Mouse (Mus musculus) layer of hippocampus, adult 2 months (tissue): ENCODE results near the gene Psmb3. TPM values are rescaled to one million over a fixed set of nuclear protein-coding genes. Genes with fewer than 3 reads are reported as not detected.
A peak's percentile ranks its signal among the peaks of the same experiment; 100 is the strongest.

Experiments
- DNase-seq, 2 experiments: peaks; one replicate each; pipeline ENCODE4 v3.0.0; 2022; ENCODE audit warnings: low spot score in 2 of 2
- H3K27ac ChIP-seq: fragments of 200-600 bp; 2 replicates; pipeline ENCODE4 v1.8.1; 2022
- H3K4me3 ChIP-seq: fragments of 200-600 bp; 2 replicates; pipeline ENCODE4 v1.8.1; 2022; ENCODE audit warnings: mild to moderate bottlenecking
- CTCF ChIP-seq: fragments of 200-600 bp; conservative IDR thresholded peaks from 2 replicates; pipeline ENCODE4 v1.8.1; 2022; ENCODE audit warnings: antibody characterized with exemption, mild to moderate bottlenecking, moderate library complexity
- microRNA-seq, 2 experiments: library from miRNA; unstranded; fragments of <30 nt; microRNA quantifications; one replicate each; pipeline ENCODE4 v1.2.0; 2021
- total RNA-seq, 2 experiments: library from RNA; stranded (reverse); gene quantifications; 2 replicates each; pipeline ENCODE4 v1.2.3; 2021

Gene Psmb3
- total RNA-seq, 2 experiments from 2014 or later, result 128 to 133 TPM

DNA sequence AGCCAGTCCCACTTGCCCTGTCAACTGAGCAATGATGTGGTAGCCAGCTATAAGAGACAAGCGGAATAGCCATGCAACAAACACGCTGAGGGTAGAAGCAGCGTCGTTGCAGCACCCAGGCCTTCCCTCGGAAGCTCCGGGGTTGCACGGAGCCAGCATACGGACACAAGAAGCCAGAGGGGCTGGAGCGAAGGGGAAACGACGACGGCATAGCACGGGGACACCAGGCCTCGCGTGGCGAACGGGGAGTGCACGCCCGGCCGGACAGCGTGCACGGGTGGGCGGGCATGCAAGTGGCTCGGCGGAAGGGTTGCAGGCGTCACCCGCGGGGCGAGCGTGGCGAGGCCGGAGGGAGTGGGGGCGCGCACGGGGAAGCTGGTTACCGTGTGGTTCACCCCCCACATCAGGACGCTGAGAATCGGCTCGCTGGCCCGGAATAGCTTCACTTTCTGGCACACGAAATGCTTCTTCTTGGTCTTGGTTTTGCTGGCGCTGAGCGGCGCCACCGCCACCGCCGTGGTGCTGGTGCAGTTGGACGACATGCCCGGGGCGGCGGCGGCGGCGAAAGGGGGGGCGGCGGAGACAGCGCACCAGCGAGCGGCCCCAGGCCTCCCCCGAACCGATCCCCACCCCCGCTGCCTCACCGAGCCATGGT lies 41.0 kb downstream of the Psmb3 start, which contains the start of gene Pip4k2b:
Gene Pip4k2b, minus strand, starts transcription at position 642 of the 655 bp plus-strand sequence.
- Histone ChIP-seq H3K4me3 (peak within 1 kb of the TSS; percentile 72), H3K27ac (peak within 1 kb of the TSS; percentile 98)
- DNase-seq, result no peak
- no peak for TF ChIP-seq CTCF

DNA sequence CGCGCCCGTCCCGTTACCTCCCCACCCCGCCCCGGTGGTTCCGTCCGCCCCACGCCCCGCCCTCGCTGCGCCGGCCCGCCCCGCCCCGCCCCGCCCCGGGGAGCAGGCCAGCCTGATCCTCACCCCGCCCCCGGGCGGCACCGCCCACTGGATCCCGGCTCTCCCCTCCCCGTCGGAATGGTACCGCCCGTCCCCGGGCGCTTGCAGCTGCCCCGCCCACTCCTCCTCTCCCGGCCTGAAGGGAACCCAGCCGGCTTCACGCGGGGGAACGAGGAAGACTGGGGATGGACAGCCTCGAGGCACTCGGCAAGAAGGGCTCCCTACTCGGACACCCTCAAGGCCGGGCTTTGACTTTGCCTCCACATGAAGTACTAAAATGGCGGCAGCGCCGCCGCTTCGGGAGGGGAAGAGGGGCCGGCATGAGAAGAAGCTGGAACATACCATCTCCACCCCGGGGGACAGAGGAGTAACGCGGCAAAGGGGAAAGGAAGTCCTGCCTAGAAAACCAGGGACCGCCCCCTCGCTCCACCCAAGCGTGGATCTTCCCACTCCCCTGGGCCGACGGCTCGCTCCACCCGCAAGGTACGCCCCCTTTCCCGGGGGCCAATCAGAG lies 41.6 kb downstream of the Psmb3 start:
- TF ChIP-seq CTCF, result no peak
- peak overlapping the region; percentile 72 for H3K4me3 ChIP-seq
- peak overlapping the region; percentile 98 for H3K27ac ChIP-seq
- DNase-seq, result peak; percentile 99

DNA sequence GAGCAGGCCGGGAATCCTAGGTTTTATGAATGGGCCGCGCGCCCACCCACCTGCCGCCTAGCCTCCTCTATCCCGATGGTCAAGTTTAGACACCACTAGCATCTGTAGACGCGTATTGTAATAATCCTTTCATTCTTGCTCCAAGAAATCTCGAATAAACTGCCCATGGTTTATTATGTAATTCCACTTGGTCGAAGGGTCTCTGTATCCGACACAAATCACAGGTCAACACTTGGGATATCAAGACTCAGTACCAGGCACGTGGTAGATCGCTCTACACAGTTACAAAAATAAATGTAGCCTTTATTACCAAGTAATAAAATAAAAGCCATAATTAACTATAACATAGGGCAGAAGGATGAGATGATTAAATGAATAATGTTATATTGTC lies 42.1 kb downstream of the Psmb3 start:
- peak overlapping the region; percentile 98 for H3K27ac ChIP-seq
- TF ChIP-seq CTCF, result no peak
- peak overlapping the region; percentile 72 for H3K4me3 ChIP-seq
- DNase-seq, result no peak

DNA sequence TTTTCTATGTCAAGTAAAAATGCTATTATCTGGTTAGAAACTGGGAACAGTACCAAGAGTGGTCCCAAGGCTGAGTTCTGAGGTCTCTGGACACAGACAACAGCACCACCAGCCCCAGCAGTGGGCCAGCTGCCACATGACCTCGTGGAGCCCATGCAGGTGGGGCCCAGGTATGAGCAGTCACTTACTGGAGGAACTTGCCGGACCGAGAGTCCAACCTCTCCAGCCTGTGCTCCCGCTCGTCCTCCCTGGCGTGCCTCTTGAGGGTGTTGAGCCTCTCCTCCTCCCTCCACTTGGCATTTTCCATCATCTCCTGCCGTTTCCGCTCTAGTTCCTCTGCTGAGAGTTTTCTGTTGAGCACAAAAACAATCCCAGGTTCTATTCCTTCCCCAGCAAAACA lies 44.6 kb downstream of the Psmb3 start:
- no peak for DNase-seq
- H3K27ac ChIP-seq, result peak overlapping the region; percentile 41; the same call in 1 of the 2 replicates
- no peak overlapping the region for H3K4me3 ChIP-seq
- no peak for TF ChIP-seq CTCF

DNA sequence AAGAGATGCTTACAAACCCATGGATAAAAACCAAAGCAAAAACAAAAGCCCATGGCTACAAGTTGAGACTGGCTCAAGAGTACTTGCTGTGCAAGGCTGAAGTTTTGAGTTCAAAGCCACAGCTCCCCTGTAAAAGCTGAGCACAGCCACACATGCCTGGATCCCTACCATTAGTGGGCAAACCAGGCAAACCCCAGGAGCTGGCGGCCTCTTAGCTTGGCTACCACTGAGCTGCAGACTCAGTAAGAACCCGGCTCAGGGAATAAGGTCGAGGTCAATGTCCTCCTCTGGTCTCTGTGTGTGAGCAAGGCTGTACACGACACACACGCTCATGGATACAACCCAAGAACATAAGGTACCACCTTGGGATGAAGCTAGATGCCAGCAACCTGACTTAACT lies 45.3 kb downstream of the Psmb3 start:
- Histone ChIP-seq H3K4me3 (no peak overlapping the region), H3K27ac (no peak overlapping the region)
- no peak for TF ChIP-seq CTCF
- DNase-seq, result no peak

DNA sequence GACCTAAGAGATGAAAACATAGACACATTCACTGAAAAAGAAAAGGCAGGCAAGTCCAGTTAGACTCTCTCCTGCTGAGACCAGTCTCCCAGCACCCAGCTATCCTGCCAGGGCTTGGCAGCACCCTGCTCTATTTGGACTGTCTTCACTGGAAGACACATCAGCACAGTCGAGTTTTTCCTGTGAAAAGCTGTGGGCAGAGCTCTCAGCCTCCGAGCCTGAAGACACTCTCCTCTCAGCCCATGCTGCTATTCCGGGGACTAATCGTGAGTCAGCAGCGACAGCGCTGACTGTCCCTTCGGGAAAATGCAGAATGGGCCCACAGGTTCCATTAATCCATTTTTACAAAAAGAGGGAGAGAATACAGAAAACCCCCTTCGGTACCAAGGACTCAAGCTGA lies 50.1 kb downstream of the Psmb3 start:
- no peak overlapping the region for H3K4me3 ChIP-seq
- no peak for DNase-seq
- no peak for TF ChIP-seq CTCF
- no peak overlapping the region for H3K27ac ChIP-seq

DNA sequence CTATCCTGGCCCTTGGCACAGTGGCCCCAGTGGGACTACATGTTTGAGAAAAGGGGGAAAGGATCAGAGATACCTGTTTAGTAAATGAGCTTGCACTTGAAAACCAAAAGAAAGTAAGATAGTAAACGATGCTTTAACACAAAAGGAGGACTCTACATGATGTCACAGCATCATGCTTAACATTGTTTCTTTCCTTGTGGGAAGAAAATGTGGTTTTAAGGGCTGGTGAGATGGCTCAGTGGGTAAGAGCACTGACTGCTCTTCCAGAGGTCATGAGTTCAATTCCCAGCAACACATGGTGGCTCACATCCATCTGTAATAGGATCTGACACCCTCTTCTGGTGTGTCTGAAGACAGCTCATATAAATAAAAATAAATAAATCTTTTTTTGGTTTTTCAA lies 54.9 kb downstream of the Psmb3 start:
- Histone ChIP-seq H3K4me3 (no peak overlapping the region), H3K27ac (no peak overlapping the region)
- DNase-seq, result no peak
- TF ChIP-seq CTCF, result no peak

DNA sequence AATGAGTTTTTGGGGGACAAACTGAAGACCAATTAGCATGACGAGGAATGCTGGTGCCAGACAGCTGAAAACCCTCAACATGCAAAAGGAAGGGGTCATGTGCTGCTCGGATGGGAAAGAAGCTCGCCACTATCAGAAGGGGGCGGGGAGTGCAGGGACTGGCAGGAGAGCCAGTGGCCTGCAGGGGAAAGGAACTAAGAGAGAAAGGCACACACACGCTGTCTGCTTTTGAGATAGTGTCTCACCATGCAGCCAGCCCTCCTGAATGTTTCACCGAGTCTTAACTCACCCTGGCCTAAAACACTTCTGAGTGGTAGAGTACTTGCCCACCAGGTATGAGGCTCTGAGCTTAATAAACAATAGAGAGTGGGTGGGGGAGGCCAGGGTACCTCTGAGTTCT lies 55.7 kb downstream of the Psmb3 start:
- no peak overlapping the region for H3K27ac ChIP-seq
- DNase-seq, result no peak
- no peak for TF ChIP-seq CTCF
- no peak overlapping the region for H3K4me3 ChIP-seq

DNA sequence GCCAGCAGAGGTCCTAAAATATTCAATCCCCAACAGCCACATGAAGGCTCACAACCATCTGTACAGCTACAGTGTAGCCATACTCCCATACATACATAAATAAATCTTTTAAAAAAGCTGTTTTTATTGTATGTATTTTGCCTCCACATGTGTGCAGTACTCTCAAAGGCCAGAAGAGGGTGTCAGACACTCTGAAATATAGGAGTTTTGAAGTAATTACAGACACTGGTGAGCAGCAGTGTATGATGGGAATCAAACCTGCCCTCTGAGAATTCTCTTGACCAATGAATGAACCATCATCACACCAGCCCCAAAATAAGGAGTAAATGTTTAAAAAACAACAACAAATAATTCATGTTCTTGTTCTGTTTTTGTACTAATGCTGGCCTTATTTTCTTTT lies 58.4 kb downstream of the Psmb3 start:
- DNase-seq, result no peak
- H3K4me3 ChIP-seq, result no peak overlapping the region
- no peak overlapping the region for H3K27ac ChIP-seq
- peak; percentile 55 for TF ChIP-seq CTCF

Small RNAs within 50 kb of the gene (microRNA-seq; reads per million reads assigned to microRNA genes)
- 0 reads per million in 2 experiments for gene Gm24158
- gene Mir6927, result 0.18 to 0.96 reads per million in 2 experiments
- gene Mir8102, result 0 reads per million in 2 experiments

Other genes with a start within 250 kb of the Psmb3 start
- under 1 TPM in 1 of 2 experiments, not detected in 1; 0.25 TPM for gene 4933428G20Rik, start 203.1 kb upstream of the Psmb3 start, total RNA-seq
- 100 to 1,000 TPM; 226 to 232 TPM for gene Srcin1, start 127.2 kb upstream of the Psmb3 start, total RNA-seq
- gene Epop, start 73.7 kb upstream of the Psmb3 start, total RNA-seq, result 10 to 100 TPM; 34.1 to 35.1 TPM
- gene Mllt6, start 40.0 kb upstream of the Psmb3 start, total RNA-seq, result 100 to 1,000 TPM; 122 to 124 TPM
- gene Cisd3, start 17.6 kb upstream of the Psmb3 start, total RNA-seq, result 10 to 100 TPM; 45.5 to 49.3 TPM
- gene Pcgf2, start 2.9 kb upstream of the Psmb3 start, total RNA-seq, result 10 to 100 TPM; 29.1 to 31.1 TPM
- gene Pip4k2b, start 41.3 kb downstream of the Psmb3 start, total RNA-seq, result 100 to 1,000 TPM; 106 to 109 TPM
- gene Cwc25, start 63.2 kb downstream of the Psmb3 start, total RNA-seq, result 10 to 100 TPM; 20.1 to 20.6 TPM
- 1 to 10 TPM; 1.3 to 2.4 TPM for gene 1700001P01Rik, start 72.5 kb downstream of the Psmb3 start, total RNA-seq
- gene Rpl23, start 79.0 kb downstream of the Psmb3 start, total RNA-seq, result 100 to 1,000 TPM; 361 to 374 TPM
- gene Lasp1, start 95.6 kb downstream of the Psmb3 start, total RNA-seq, result 10 to 100 TPM; 88.1 to 91.4 TPM
- gene B230217C12Rik, start 137.4 kb downstream of the Psmb3 start, total RNA-seq, result 10 to 100 TPM; 67.8 to 72.6 TPM
- 1 to 10 TPM; 1.2 to 1.8 TPM for gene Fbxo47, start 180.8 kb downstream of the Psmb3 start, total RNA-seq